Mouse (Mus musculus) embryonic facial prominence, embryonic 11.5 days (tissue): ENCODE measurements around the gene Fnip1. TPM values are rescaled to one million over a fixed set of nuclear protein-coding genes. Genes with fewer than 3 reads are reported as not detected.

Experiments used
- ATAC-seq: fragments of 200-750 bp; cut with Nextera tagmentation; replicated peaks from 2 replicates; pipeline ENCODE4 v1.8.0; 2017; ENCODE audit warnings: low read depth; ENCODE audit not compliant: insufficient number of reproducible peaks, low FRiP score, low TSS enrichment
- DNase-seq: peaks from one replicate; pipeline ENCODE4 v3.0.0-alpha.2; 2015; ENCODE audit warnings: low spot score
- H3K27ac ChIP-seq: fragments of 300-500 bp; sonication (generic); replicated peaks from 2 replicates; pipeline ENCODE4 v1.5.1; 2014; ENCODE audit warnings: mild to moderate bottlenecking, low read depth, low read length, control low read depth
- H3K27me3 ChIP-seq: fragments of 300-500 bp; sonication (generic); 2 replicates; pipeline ENCODE4 v1.6.1; 2014; ENCODE audit warnings: mild to moderate bottlenecking, low read length, moderate library complexity, mixed read lengths; ENCODE audit not compliant: control insufficient read depth, insufficient read depth
- H3K36me3 ChIP-seq: fragments of 300-500 bp; sonication (generic); replicated peaks from 2 replicates; pipeline ENCODE4 v1.6.1; 2014; ENCODE audit warnings: low read depth, mild to moderate bottlenecking, low read length, moderate library complexity, mixed read lengths; ENCODE audit not compliant: control insufficient read depth, insufficient read depth
- H3K4me1 ChIP-seq: fragments of 300-500 bp; sonication (generic); 2 replicates; pipeline ENCODE4 v1.6.1; 2014; ENCODE audit warnings: low read length, mixed read lengths; ENCODE audit not compliant: control insufficient read depth, insufficient read depth
- H3K4me2 ChIP-seq: fragments of 300-500 bp; sonication (generic); 2 replicates; pipeline ENCODE4 v1.6.1; 2014; ENCODE audit warnings: low read depth, mild to moderate bottlenecking, control low read depth, low read length, moderate library complexity
- H3K4me3 ChIP-seq: fragments of 300-500 bp; sonication (generic); 2 replicates; pipeline ENCODE4 v1.5.1; 2014; ENCODE audit warnings: low read depth, low read length, control low read depth
- H3K9ac ChIP-seq: fragments of 300-500 bp; sonication (generic); replicated peaks from 2 replicates; pipeline ENCODE4 v1.6.1; 2014; ENCODE audit warnings: mild to moderate bottlenecking, control low read depth, low read length
- H3K9me3 ChIP-seq: fragments of 300-500 bp; sonication (generic); replicated peaks from 2 replicates; pipeline ENCODE4 v1.6.1; 2016; ENCODE audit warnings: mild to moderate bottlenecking, low read length, inconsistent platforms, mixed read lengths; ENCODE audit not compliant: control insufficient read depth
- WGBS: fragments of 180-500 bp; shearing (Covaris S2); extraction: QIAGEN DNeasy Blood & Tissue Kit; methylation state at CpG from one replicate; pipeline ENCODE4 v1.1.7; 2014; 5-methylcytosine and 5-hydroxymethylcytosine counted together
- polyA plus RNA-seq: library from polyadenylated mRNA; unstranded; fragments of >200 nt; fragmentation: Nextera tagmentation; extraction: Ambion mirVana; gene quantifications from 2 replicates; pipeline ENCODE4 v1.2.1, GENCODE M21; 2014

The Fnip1 gene
- polyA plus RNA-seq, 1 experiment from 2014 or later = 14.1 TPM

GRCm38 (mm10) chr11:54513584-54513983, 75.6 kb downstream of the Fnip1 start:
- no peaks in the 10 kb centered on the region for H3K36me3 ChIP-seq
- no peak overlapping the region for H3K4me3 ChIP-seq
- ATAC-seq (no peak), DNase-seq (no peak)
- no peaks in the 10 kb centered on the region for H3K9me3 ChIP-seq
- no peak overlapping the region for H3K4me2 ChIP-seq
- H3K27ac ChIP-seq = no peak overlapping the region
- H3K4me1 ChIP-seq = no peaks in the 10 kb centered on the region
- H3K9ac ChIP-seq = no peak overlapping the region
- H3K27me3 ChIP-seq = no peaks in the 10 kb centered on the region

GRCm38 (mm10) chr11:54521927-54522528, 84.0 kb downstream of the Fnip1 start:
- Histone ChIP-seq H3K27me3 (no peaks in the 10 kb centered on the region), H3K27ac (peak overlapping the region; percentile 78), H3K4me3 (peak overlapping the region; percentile 78), H3K4me2 (peak overlapping the region; percentile 38), H3K36me3 (no peaks in the 10 kb centered on the region), H3K9me3 (no peaks in the 10 kb centered on the region), H3K9ac (peak overlapping the region; percentile 93), H3K4me1 (no peaks in the 10 kb centered on the region)
- ATAC-seq (no peak), DNase-seq (peak; percentile 4)
- 1% methylated on average over 18 of the region's 18 CpGs for WGBS

GRCm38 (mm10) chr11:54522529-54523430, 84.8 kb downstream of the Fnip1 start, which contains the start of gene Rapgef6:
TSS of gene Rapgef6 (plus strand) at chr11:54522847.
- no peaks in the 10 kb centered on the region for H3K9me3 ChIP-seq
- WGBS = under 1% methylated on average over 73 of the region's 73 CpGs
- H3K36me3 ChIP-seq = no peaks in the 10 kb centered on the region
- H3K4me3 ChIP-seq = peak within 1 kb of the TSS; percentile 78
- peak within 1 kb of the TSS; percentile 93 for H3K9ac ChIP-seq
- H3K4me2 ChIP-seq = peak within 1 kb of the TSS; percentile 55
- ATAC-seq (peak; percentile 96), DNase-seq (peak; percentile 99)
- H3K4me1 ChIP-seq = no peaks in the 10 kb centered on the region
- H3K27ac ChIP-seq = peak within 1 kb of the TSS; percentile 81
- no peaks in the 10 kb centered on the region for H3K27me3 ChIP-seq

- H3K4me3 ChIP-seq = peak overlapping the region; percentile 78
- H3K27ac ChIP-seq = no peak overlapping the region
- peak; percentile 2 for DNase-seq
- WGBS = 17% methylated on average over 10 of the region's 10 CpGs
- H3K9ac ChIP-seq = peak overlapping the region; percentile 93
- H3K4me1 ChIP-seq = no peaks in the 10 kb centered on the region
- no peaks in the 10 kb centered on the region for H3K9me3 ChIP-seq
- no peaks in the 10 kb centered on the region for H3K36me3 ChIP-seq
- H3K4me2 ChIP-seq = peak overlapping the region; percentile 55
- no peaks in the 10 kb centered on the region for H3K27me3 ChIP-seq
- no peak for ATAC-seq
Observed at GRCm38 (mm10) chr11:54523431-54524001, 85.5 kb downstream of the Fnip1 start.

GRCm38 (mm10) chr11:54528002-54528401, 90.0 kb downstream of the Fnip1 start:
- 90% methylated on average over 2 of the region's 2 CpGs for WGBS

GRCm38 (mm10) chr11:54530391-54530790, 92.4 kb downstream of the Fnip1 start:
- Histone ChIP-seq H3K9ac (no peak overlapping the region), H3K4me2 (no peak overlapping the region), H3K27ac (no peak overlapping the region), H3K9me3 (no peaks in the 10 kb centered on the region), H3K36me3 (no peaks in the 10 kb centered on the region), H3K4me3 (no peak overlapping the region), H3K4me1 (no peaks in the 10 kb centered on the region), H3K27me3 (no peaks in the 10 kb centered on the region)
- DNase-seq (no peak), ATAC-seq (no peak)
- 93% methylated on average over 1 of the region's 1 CpGs for WGBS

More at GRCm38 (mm10) chr11:54528002-54528401, 90.0 kb downstream of the Fnip1 start:
- ATAC-seq = no peak
- Histone ChIP-seq H3K27me3 (no peaks in the 10 kb centered on the region), H3K4me2 (no peak overlapping the region), H3K27ac (no peak overlapping the region), H3K9me3 (no peaks in the 10 kb centered on the region), H3K4me3 (no peak overlapping the region), H3K36me3 (no peaks in the 10 kb centered on the region), H3K4me1 (no peaks in the 10 kb centered on the region), H3K9ac (no peak overlapping the region)
- no peak for DNase-seq

GRCm38 (mm10) chr11:54530916-54531315, 92.9 kb downstream of the Fnip1 start:
- Histone ChIP-seq H3K4me3 (no peak overlapping the region), H3K27ac (no peak overlapping the region), H3K9me3 (no peaks in the 10 kb centered on the region), H3K4me1 (no peaks in the 10 kb centered on the region), H3K36me3 (no peaks in the 10 kb centered on the region), H3K27me3 (no peaks in the 10 kb centered on the region), H3K9ac (no peak overlapping the region), H3K4me2 (no peak overlapping the region)
- 81% methylated on average over 1 of the region's 1 CpGs for WGBS
- DNase-seq (no peak), ATAC-seq (no peak)

- H3K4me1 ChIP-seq = no peaks in the 10 kb centered on the region
- ATAC-seq (no peak), DNase-seq (no peak)
- no peaks in the 10 kb centered on the region for H3K27me3 ChIP-seq
- 81% methylated on average over 2 of the region's 2 CpGs for WGBS
- H3K4me3 ChIP-seq = no peak overlapping the region
- H3K9me3 ChIP-seq = no peaks in the 10 kb centered on the region
- H3K9ac ChIP-seq = no peak overlapping the region
- no peak overlapping the region for H3K27ac ChIP-seq
- H3K4me2 ChIP-seq = no peak overlapping the region
- H3K36me3 ChIP-seq = no peaks in the 10 kb centered on the region
Observed at GRCm38 (mm10) chr11:54533834-54534233, 95.8 kb downstream of the Fnip1 start.
